Mouse (Mus musculus) liver, embryonic 15.5 days (tissue): ENCODE results near the gene Pln. TPM values are rescaled to one million over a fixed set of nuclear protein-coding genes. Genes with fewer than 3 reads are reported as not detected.

Source experiments
- ATAC-seq: fragments of 200-750 bp; cut with Nextera tagmentation; 2 replicates; pipeline ENCODE4 v1.8.0; 2017; ENCODE audit warnings: moderate number of reproducible peaks, mild to moderate bottlenecking, moderate library complexity; ENCODE audit not compliant: insufficient read depth
- H3K27ac ChIP-seq: fragments of 300-500 bp; sonication (generic); replicated peaks from 2 replicates; pipeline ENCODE4 v1.5.1; 2015; ENCODE audit warnings: mild to moderate bottlenecking, inconsistent platforms
- H3K27me3 ChIP-seq: fragments of 300-500 bp; sonication (generic); 2 replicates; pipeline ENCODE4 v1.6.1; 2015; ENCODE audit warnings: mild to moderate bottlenecking, inconsistent platforms
- H3K36me3 ChIP-seq: fragments of 300-500 bp; sonication (generic); replicated peaks from 2 replicates; pipeline ENCODE4 v1.6.1; 2015; ENCODE audit warnings: moderate library complexity, mild to moderate bottlenecking, inconsistent platforms
- H3K4me1 ChIP-seq: fragments of 300-500 bp; sonication (generic); replicated peaks from 2 replicates; pipeline ENCODE4 v1.6.1; 2015; ENCODE audit warnings: inconsistent platforms
- H3K4me2 ChIP-seq: fragments of 300-500 bp; sonication (generic); 2 replicates; pipeline ENCODE4 v1.6.1; 2015; ENCODE audit warnings: moderate library complexity, mild to moderate bottlenecking, inconsistent platforms
- H3K4me3 ChIP-seq: fragments of 300-500 bp; sonication (generic); replicated peaks from 2 replicates; pipeline ENCODE4 v1.5.1; 2015; ENCODE audit warnings: mild to moderate bottlenecking, inconsistent platforms
- H3K9ac ChIP-seq: fragments of 300-500 bp; sonication (generic); 2 replicates; pipeline ENCODE4 v1.6.1; 2015; ENCODE audit warnings: moderate library complexity, mild to moderate bottlenecking, inconsistent platforms
- H3K9me3 ChIP-seq: fragments of 300-500 bp; sonication (generic); replicated peaks from 2 replicates; pipeline ENCODE4 v1.6.1; 2016; ENCODE audit warnings: inconsistent platforms
- WGBS: fragments of 180-500 bp; shearing (Covaris S2); methylation state at CpG from one replicate; pipeline ENCODE4 v1.1.7; 2015; ENCODE audit warnings: mixed read lengths; ENCODE audit not compliant: insufficient replicate concordance; 5-methylcytosine and 5-hydroxymethylcytosine counted together
- polyA plus RNA-seq: library from polyadenylated mRNA; unstranded; fragments of >200 nt; fragmentation: Nextera tagmentation; extraction: Ambion mirVana; gene quantifications from 2 replicates; pipeline ENCODE4 v1.2.1, GENCODE M21; 2015

Pln gene
- polyA plus RNA-seq, 1 experiment from 2014 or later, result 0.31 TPM

DNA sequence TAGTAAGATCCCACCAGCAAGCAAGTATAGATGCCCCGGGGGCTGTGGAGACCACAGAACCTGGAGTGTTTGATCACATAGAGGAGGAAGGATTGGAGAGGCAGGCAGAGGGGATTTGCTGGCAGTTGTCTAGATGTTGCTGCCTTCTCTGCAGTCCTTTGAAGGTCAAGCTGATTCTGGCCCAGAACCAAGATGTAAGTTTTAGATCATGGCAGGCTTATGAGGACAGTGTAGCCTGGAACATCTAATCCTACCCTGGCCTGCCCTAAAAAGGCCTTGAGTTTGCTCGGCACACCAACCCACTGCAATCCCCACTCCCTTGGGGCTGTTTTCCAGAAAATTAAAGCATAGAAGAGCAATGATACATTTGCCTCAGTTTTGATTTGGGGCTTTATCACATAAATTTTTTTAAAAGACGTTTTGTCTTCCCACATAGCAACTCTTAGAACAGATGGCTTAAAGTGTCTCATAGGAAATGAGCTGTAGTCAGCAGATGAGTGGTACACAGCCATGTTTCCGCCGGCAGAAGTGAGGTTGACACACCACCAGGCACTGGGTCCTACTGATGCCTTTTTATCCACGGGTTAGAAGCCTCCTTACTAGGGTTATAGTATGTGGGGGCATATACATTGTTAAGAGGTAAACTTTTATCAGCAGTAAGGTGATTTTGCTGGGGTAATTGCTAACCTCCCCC lies 50.9 kb downstream of the Pln start:
- ATAC-seq, result no peak
- H3K9ac ChIP-seq, result no peak overlapping the region
- H3K4me2 ChIP-seq, result no peak overlapping the region
- WGBS, result 64% methylated on average over 6 of the region's 6 CpGs
- no peaks in the 10 kb centered on the region for H3K9me3 ChIP-seq
- H3K27ac ChIP-seq, result no peak overlapping the region
- no peak overlapping the region for H3K4me3 ChIP-seq
- no peaks in the 10 kb centered on the region for H3K4me1 ChIP-seq
- no peaks in the 10 kb centered on the region for H3K27me3 ChIP-seq
- no peaks in the 10 kb centered on the region for H3K36me3 ChIP-seq

- Histone ChIP-seq H3K27me3 (no peaks in the 10 kb centered on the region), H3K4me1 (peaks cover 12% of the 10 kb centered on the region), H3K9ac (no peak overlapping the region), H3K4me3 (no peak overlapping the region), H3K4me2 (no peak overlapping the region), H3K27ac (no peak overlapping the region), H3K36me3 (no peaks in the 10 kb centered on the region), H3K9me3 (no peaks in the 10 kb centered on the region)
- no peak for ATAC-seq
- 69% methylated on average over 9 of the region's 9 CpGs for WGBS
Measured at GRCm38 (mm10) chr10:53394923-53395629, 57.6 kb downstream of the Pln start.

Other genes with a start within 250 kb of the Pln start
- 2.0 TPM in 2 replicates for gene Cep85l, start 42.3 kb downstream of the Pln start, polyA plus RNA-seq